Comparison of ENCODE assay signal across 10 mouse cellular contexts in genomic region chr11:119937772-119938502, GRCm38 (mm10). TPM values are rescaled to one million over a fixed set of nuclear protein-coding genes. Genes with fewer than 3 reads are reported as not detected.
DNase-seq lines count a peak whose midpoint lies in the region; ATAC-seq and TF ChIP-seq lines count a peak whose summit lies in the region.
"Had no signal": no experiment of that assay in that cellular context is flagged by ENCODE, and none has a peak within 500 bp of the region (broad histone marks: within the 10 kb centered on the region; RNA-seq: fewer than 3 reads in every experiment).

No protein-coding gene starts in this region.

- ATAC-seq in hindbrain, postnatal 0 days: no peak
- no peak for ATAC-seq in hindbrain, embryonic 16.5 days
- no peak for ATAC-seq in intestine, postnatal 0 days
- no peak for ATAC-seq in liver, embryonic 12.5 days
- ATAC-seq in megakaryocyte progenitor cell, adult 5-6 weeks (replicated peaks; ENCODE audit: poor library complexity): no peak
- ATAC-seq in hindbrain, embryonic 11.5 days (ENCODE audit: low FRiP score): no peak
- no peak for ATAC-seq in erythroblast, adult 5-6 weeks (replicated peaks; ENCODE audit: low FRiP score, poor library complexity, severe bottlenecking)

- H3K36me3 ChIP-seq in hindbrain, postnatal 0 days (ENCODE audit: insufficient read depth, low read length): no peaks in the 10 kb centered on the region
- H3K36me3 ChIP-seq in hindbrain, embryonic 16.5 days (ENCODE audit: control insufficient read depth, insufficient read depth, low read length): no peaks in the 10 kb centered on the region
- no peaks in the 10 kb centered on the region for H3K36me3 ChIP-seq in ES-E14 (ENCODE audit: control insufficient read depth, insufficient read depth, low read length, poor library complexity, severe bottlenecking)
- H3K36me3 ChIP-seq in intestine, postnatal 0 days (ENCODE audit: control insufficient read depth, insufficient read depth): no peaks in the 10 kb centered on the region
- H3K36me3 ChIP-seq in liver, embryonic 12.5 days: no peaks in the 10 kb centered on the region
- H3K36me3 ChIP-seq in hindbrain, embryonic 11.5 days (ENCODE audit: control insufficient read depth, insufficient read depth, low read length): no peaks in the 10 kb centered on the region
- H3K36me3 ChIP-seq: G1E; heart, embryonic 15.5 days had no signal

- TF ChIP-seq CTCF in hindbrain, postnatal 0 days (IDR thresholded peaks at IDR 0.05; ENCODE audit: low read depth): no peak
- no peak for TF ChIP-seq CTCF in intestine, postnatal 0 days (IDR thresholded peaks at IDR 0.05; ENCODE audit: low read depth)

- in situ Hi-C loops in ES-E14 (cut with MboI; ENCODE audit: low sequenced_read_pairs in 2 of 2, unreplicated experiment in 2 of 2): no loop called here

- H3K4me2 ChIP-seq in hindbrain, postnatal 0 days (ENCODE audit: low read depth, low read length): no peak overlapping the region
- H3K4me2 ChIP-seq in hindbrain, embryonic 16.5 days (ENCODE audit: low read length): no peak overlapping the region
- 0 out of 2 replicates have a peak overlapping the region, but pooled peaks have one; percentile 4 for H3K4me2 ChIP-seq in intestine, postnatal 0 days (replicated peaks; ENCODE audit: low read depth)
- peak overlapping the region; percentile 37 for H3K4me2 ChIP-seq in liver, embryonic 12.5 days
- no peak overlapping the region for H3K4me2 ChIP-seq in hindbrain, embryonic 11.5 days (replicated peaks; ENCODE audit: low read depth, low read length)
- H3K4me2 ChIP-seq: heart, embryonic 15.5 days had no signal

- no peaks in the 10 kb centered on the region for H3K27me3 ChIP-seq in hindbrain, postnatal 0 days (ENCODE audit: insufficient read depth, low read length)
- no peaks in the 10 kb centered on the region for H3K27me3 ChIP-seq in hindbrain, embryonic 16.5 days (replicated peaks; ENCODE audit: control insufficient read depth, insufficient read depth, low read length)
- H3K27me3 ChIP-seq in intestine, postnatal 0 days (replicated peaks; ENCODE audit: control insufficient read depth, insufficient read depth, low read length): no peaks in the 10 kb centered on the region
- peaks cover 59% of the 10 kb centered on the region for H3K27me3 ChIP-seq in liver, embryonic 12.5 days (replicated peaks)
- H3K27me3 ChIP-seq in hindbrain, embryonic 11.5 days (ENCODE audit: control insufficient read depth, insufficient read depth, low read length): peaks cover 7% of the 10 kb centered on the region

- H3K9ac ChIP-seq in hindbrain, postnatal 0 days (replicated peaks; ENCODE audit: low read length): 0 out of 2 replicates have a peak overlapping the region, but pooled peaks have one; percentile 13
- H3K9ac ChIP-seq in hindbrain, embryonic 16.5 days (ENCODE audit: low read depth, low read length): no peak overlapping the region
- peak overlapping the region; percentile 41; the same call in 1 of the 2 replicates for H3K9ac ChIP-seq in ES-E14 (ENCODE audit: insufficient read depth, low read depth, low read length, poor library complexity, severe bottlenecking)
- peak overlapping the region; percentile 17; the same call in 1 of the 2 replicates for H3K9ac ChIP-seq in intestine, postnatal 0 days (ENCODE audit: low read depth, low read length)
- 0 out of 2 replicates have a peak overlapping the region, but pooled peaks have one; percentile 2 for H3K9ac ChIP-seq in liver, embryonic 12.5 days
- no peak overlapping the region for H3K9ac ChIP-seq in hindbrain, embryonic 11.5 days (ENCODE audit: low read depth, low read length)
- H3K9ac ChIP-seq: heart, embryonic 15.5 days had no signal

- H3K9me3 ChIP-seq in hindbrain, postnatal 0 days (ENCODE audit: low read length): no peaks in the 10 kb centered on the region
- no peaks in the 10 kb centered on the region for H3K9me3 ChIP-seq in hindbrain, embryonic 16.5 days (ENCODE audit: control insufficient read depth, low read length)
- H3K9me3 ChIP-seq in ES-E14 (ENCODE audit: control insufficient read depth, insufficient read depth, low read depth, low read length): no peaks in the 10 kb centered on the region
- H3K9me3 ChIP-seq in intestine, postnatal 0 days (ENCODE audit: control insufficient read depth): no peaks in the 10 kb centered on the region
- H3K9me3 ChIP-seq in liver, embryonic 12.5 days (replicated peaks): no peaks in the 10 kb centered on the region
- no peaks in the 10 kb centered on the region for H3K9me3 ChIP-seq in hindbrain, embryonic 11.5 days (ENCODE audit: control insufficient read depth, low read length)
- H3K9me3 ChIP-seq: G1E; heart, embryonic 15.5 days had no signal

- H3K4me3 ChIP-seq in hindbrain, postnatal 0 days (ENCODE audit: low read length): no peak overlapping the region
- H3K4me3 ChIP-seq in hindbrain, embryonic 16.5 days (ENCODE audit: low read length): no peak overlapping the region
- peak overlapping the region; percentile 5 to 18; a peak in 2 of 4 replicates for H3K4me3 ChIP-seq in ES-E14 (ENCODE audit: insufficient read depth in 1 of 2, low read depth in 1 of 2, low read length in 2 of 2, poor library complexity in 1 of 2, severe bottlenecking in 1 of 2)
- no peak overlapping the region for H3K4me3 ChIP-seq in intestine, postnatal 0 days (ENCODE audit: low read depth, low read length)
- H3K4me3 ChIP-seq in liver, embryonic 12.5 days: no peak overlapping the region
- no peak overlapping the region for H3K4me3 ChIP-seq in hindbrain, embryonic 11.5 days (ENCODE audit: low read depth, low read length)
- H3K4me3 ChIP-seq: heart, embryonic 15.5 days had no signal

- peaks cover 26% of the 10 kb centered on the region for H3K4me1 ChIP-seq in hindbrain, postnatal 0 days (ENCODE audit: insufficient read depth, low read length)
- peaks cover 31% of the 10 kb centered on the region for H3K4me1 ChIP-seq in hindbrain, embryonic 16.5 days (ENCODE audit: control insufficient read depth, insufficient read depth, low read depth, low read length)
- peaks cover 15 to 45% of the 10 kb centered on the region in 2 experiments for H3K4me1 ChIP-seq in ES-E14 (ENCODE audit: control insufficient read depth in 2 of 2, insufficient read depth in 2 of 2, low read length in 2 of 2, poor library complexity in 1 of 2)
- peaks cover 17% of the 10 kb centered on the region; the same call in 1 of the 2 replicates for H3K4me1 ChIP-seq in intestine, postnatal 0 days (replicated peaks; ENCODE audit: control insufficient read depth, insufficient read depth, low read length)
- H3K4me1 ChIP-seq in liver, embryonic 12.5 days: peaks cover 70% of the 10 kb centered on the region
- H3K4me1 ChIP-seq in hindbrain, embryonic 11.5 days (replicated peaks; ENCODE audit: control insufficient read depth, insufficient read depth, low read length): peaks cover 6% of the 10 kb centered on the region; the same call in 1 of the 2 replicates

- H3K27ac ChIP-seq in hindbrain, postnatal 0 days: no peak overlapping the region
- H3K27ac ChIP-seq in hindbrain, embryonic 16.5 days (ENCODE audit: low read depth, low read length): no peak overlapping the region
- H3K27ac ChIP-seq in ES-E14 (ENCODE audit: insufficient read depth, low read depth, low read length, poor library complexity, severe bottlenecking): peak overlapping the region; percentile 54
- no peak overlapping the region for H3K27ac ChIP-seq in intestine, postnatal 0 days (ENCODE audit: low read depth, low read length)
- H3K27ac ChIP-seq in liver, embryonic 12.5 days: peak overlapping the region; percentile 69
- H3K27ac ChIP-seq in hindbrain, embryonic 11.5 days (ENCODE audit: low read depth, low read length): no peak overlapping the region
- H3K27ac ChIP-seq: heart, embryonic 15.5 days had no signal

- DNase-seq in hindbrain, postnatal 0 days (ENCODE audit: low spot score): no peak
- DNase-seq in ES-E14 (ENCODE audit: low read depth, low spot score): no peak
- DNase-seq in hindbrain, embryonic 11.5 days (ENCODE audit: low spot score): no peak

- WGBS in hindbrain, postnatal 0 days: 58% methylated on average over 19 of the region's 19 CpGs
- 55% methylated on average over 19 of the region's 19 CpGs for WGBS in hindbrain, embryonic 16.5 days
- WGBS in intestine, postnatal 0 days: 52% methylated on average over 19 of the region's 19 CpGs
- WGBS in liver, embryonic 12.5 days (ENCODE audit: insufficient replicate concordance): 47% methylated on average over 19 of the region's 19 CpGs
- WGBS in hindbrain, embryonic 11.5 days: 52% methylated on average over 19 of the region's 19 CpGs

TF ChIP-seq in ES-E14, 5 proteins besides CTCF, POLR2A, EP300 and RAD21 (continues in another document):
- TF ChIP-seq MAFK (IDR thresholded peaks at IDR 0.05; ENCODE audit: insufficient read depth, low read depth, low read length) (no peak), HCFC1 (IDR thresholded peaks at IDR 0.05; ENCODE audit: borderline replicate concordance, insufficient read depth, low read length) (no peak)

RNA-seq across cellular contexts. Expression of gene Baiap2, which starts 4.6 kb away (rescaled TPM):
- 45.9 and 62.4 TPM in 2 replicates for total RNA-seq in hindbrain, postnatal 0 days (2014; rRNA removed)
- polyA plus RNA-seq in hindbrain, postnatal 0 days (2015; fragmentation: Nextera tagmentation; extraction: Ambion mirVana): 30.8 and 31.5 TPM in 2 replicates
- polyA plus RNA-seq in hindbrain, embryonic 16.5 days (2015; fragmentation: Nextera tagmentation; extraction: Ambion mirVana): 22.8 and 23.9 TPM in 2 replicates
- 21.8 and 23.3 TPM in 2 replicates for total RNA-seq in ES-E14 (2012; rRNA removed)
- 4.2 and 4.3 TPM in 2 replicates for polyA plus RNA-seq in intestine, postnatal 0 days (2015; fragmentation: Nextera tagmentation; extraction: Ambion mirVana)
- 6.2 and 7.0 TPM in 2 replicates for polyA plus RNA-seq in liver, embryonic 12.5 days (2016; fragmentation: Nextera tagmentation; extraction: Ambion mirVana)
- total RNA-seq in megakaryocyte progenitor cell, adult 5-6 weeks (2015): 4.4 and 4.8 TPM in 2 replicates
- 5.5 and 6.8 TPM in 2 replicates for total RNA-seq in megakaryocyte progenitor cell, adult 5-6 weeks (2017)
- polyA plus RNA-seq in hindbrain, embryonic 11.5 days (2014; fragmentation: Nextera tagmentation; extraction: Ambion mirVana): 10.1 and 11.5 TPM in 2 replicates
- total RNA-seq in erythroblast, adult 5-6 weeks (2015; ENCODE audit: low replicate concordance): 0.42 and 3.5 TPM in 2 replicates
- 1.6 and 2.5 TPM in 2 replicates for total RNA-seq in erythroblast, adult 5-6 weeks (2017; ENCODE audit: low replicate concordance)

RNA-seq across cellular contexts. Expression of gene Chmp6, which starts 24.7 kb away (rescaled TPM):
- total RNA-seq in hindbrain, postnatal 0 days (2014; rRNA removed): 102 and 117 TPM in 2 replicates
- polyA plus RNA-seq in hindbrain, postnatal 0 days (2015; fragmentation: Nextera tagmentation; extraction: Ambion mirVana): 115 and 118 TPM in 2 replicates
- 112 and 114 TPM in 2 replicates for polyA plus RNA-seq in hindbrain, embryonic 16.5 days (2015; fragmentation: Nextera tagmentation; extraction: Ambion mirVana)
- 48.1 and 58.1 TPM in 2 replicates for total RNA-seq in ES-E14 (2012; rRNA removed)
- 121 and 123 TPM in 2 replicates for polyA plus RNA-seq in intestine, postnatal 0 days (2015; fragmentation: Nextera tagmentation; extraction: Ambion mirVana)
- 45.9 and 48.6 TPM in 2 replicates for polyA plus RNA-seq in liver, embryonic 12.5 days (2016; fragmentation: Nextera tagmentation; extraction: Ambion mirVana)
- 15.9 and 16.2 TPM in 2 replicates for total RNA-seq in megakaryocyte progenitor cell, adult 5-6 weeks (2015)
- total RNA-seq in megakaryocyte progenitor cell, adult 5-6 weeks (2017): 33.4 and 34.8 TPM in 2 replicates
- polyA plus RNA-seq in hindbrain, embryonic 11.5 days (2014; fragmentation: Nextera tagmentation; extraction: Ambion mirVana): 87.2 and 88.3 TPM in 2 replicates
- total RNA-seq in erythroblast, adult 5-6 weeks (2015; ENCODE audit: low replicate concordance): 5.9 and 7.7 TPM in 2 replicates
- 3.5 and 6.7 TPM in 2 replicates for total RNA-seq in erythroblast, adult 5-6 weeks (2017; ENCODE audit: low replicate concordance)

Comparison
In these comparisons a context has a peak if more than half of its experiments do, and no peak if none do; other contexts are left out.
1. H3K9ac ChIP-seq: peak in hindbrain, postnatal 0 days (single experiment), ES-E14 (single experiment), intestine, postnatal 0 days (single experiment) and liver, embryonic 12.5 days (single experiment); none in hindbrain, embryonic 16.5 days (single experiment) and hindbrain, embryonic 11.5 days (single experiment).
2. H3K27ac ChIP-seq: peak in ES-E14 (single experiment) and liver, embryonic 12.5 days (single experiment); none in hindbrain, postnatal 0 days (single experiment), hindbrain, embryonic 16.5 days (single experiment), intestine, postnatal 0 days (single experiment) and hindbrain, embryonic 11.5 days (single experiment).
3. H3K4me2 ChIP-seq: peak in intestine, postnatal 0 days (single experiment) and liver, embryonic 12.5 days (single experiment); none in hindbrain, postnatal 0 days (single experiment), hindbrain, embryonic 16.5 days (single experiment) and hindbrain, embryonic 11.5 days (single experiment).
4. H3K4me3 ChIP-seq: peak in ES-E14 (2 of 2); none in hindbrain, postnatal 0 days (single experiment), hindbrain, embryonic 16.5 days (single experiment), intestine, postnatal 0 days (single experiment), liver, embryonic 12.5 days (single experiment) and hindbrain, embryonic 11.5 days (single experiment).